Mouse (Mus musculus) spleen, postnatal 10 days (tissue): ENCODE data around the gene Hist1h2bl.

Source experiments
- DNase-seq, 2 experiments: peaks; one replicate each; pipeline ENCODE4 v3.0.0; 2021 to 2022; ENCODE audit warnings: low spot score in 2 of 2

Gene Hist1h2bl

DNA sequence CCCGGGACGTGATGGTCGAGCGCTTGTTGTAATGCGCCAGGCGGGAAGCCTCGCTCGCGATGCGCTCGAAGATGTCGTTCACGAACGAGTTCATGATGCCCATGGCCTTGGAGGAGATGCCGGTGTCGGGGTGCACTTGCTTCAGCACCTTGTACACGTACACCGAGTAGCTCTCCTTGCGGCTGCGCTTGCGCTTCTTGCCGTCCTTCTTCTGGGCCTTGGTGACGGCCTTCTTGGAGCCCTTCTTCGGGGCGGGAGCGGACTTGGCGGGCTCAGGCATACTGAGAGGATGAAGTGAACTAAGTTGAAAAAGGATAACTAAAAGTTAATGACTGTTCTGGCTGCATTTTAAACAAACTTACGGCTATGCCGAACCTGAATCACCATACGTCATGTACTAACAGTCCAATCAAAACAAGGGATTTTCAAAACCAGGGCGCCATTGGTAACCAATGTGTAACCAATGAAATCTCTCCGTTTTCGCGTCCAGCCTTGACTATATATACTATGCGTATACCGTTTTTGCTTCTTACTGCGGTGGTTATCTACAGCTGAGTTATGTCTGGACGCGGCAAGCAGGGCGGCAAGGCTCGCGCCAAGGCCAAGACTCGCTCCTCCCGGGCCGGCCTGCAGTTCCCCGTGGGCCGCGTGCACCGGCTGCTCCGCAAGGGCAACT, at the start of gene Hist1h2bl, which contains the start of gene Hist1h2ai:
TSS of gene Hist1h2bl (minus strand) at position 280 of the 676 bp plus-strand sequence.
TSS of gene Hist1h2ai (plus strand) at position 559 of the 676 bp plus-strand sequence.
- DNase-seq: peak; percentile 85 to 89

DNA sequence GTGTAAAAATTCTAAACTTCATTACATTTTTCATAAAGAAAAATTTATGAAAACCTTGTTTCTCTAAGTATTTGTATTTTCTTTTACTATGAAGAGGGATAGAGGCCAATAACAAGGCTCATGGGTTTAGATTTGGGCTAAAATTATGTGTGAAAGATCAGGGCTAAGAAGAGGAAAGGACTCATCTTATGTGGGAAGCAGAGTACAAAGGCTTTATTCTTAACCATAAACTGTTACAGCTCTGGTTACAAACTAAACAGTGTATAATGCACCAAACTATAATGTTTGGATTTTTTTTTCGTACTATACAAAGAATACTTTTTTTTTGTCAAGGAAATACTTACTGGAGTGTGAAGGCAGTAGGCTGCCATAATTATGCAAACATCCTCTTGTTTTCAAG, 39.8 kb upstream of the Hist1h2bl start:
- no peak for DNase-seq

DNA sequence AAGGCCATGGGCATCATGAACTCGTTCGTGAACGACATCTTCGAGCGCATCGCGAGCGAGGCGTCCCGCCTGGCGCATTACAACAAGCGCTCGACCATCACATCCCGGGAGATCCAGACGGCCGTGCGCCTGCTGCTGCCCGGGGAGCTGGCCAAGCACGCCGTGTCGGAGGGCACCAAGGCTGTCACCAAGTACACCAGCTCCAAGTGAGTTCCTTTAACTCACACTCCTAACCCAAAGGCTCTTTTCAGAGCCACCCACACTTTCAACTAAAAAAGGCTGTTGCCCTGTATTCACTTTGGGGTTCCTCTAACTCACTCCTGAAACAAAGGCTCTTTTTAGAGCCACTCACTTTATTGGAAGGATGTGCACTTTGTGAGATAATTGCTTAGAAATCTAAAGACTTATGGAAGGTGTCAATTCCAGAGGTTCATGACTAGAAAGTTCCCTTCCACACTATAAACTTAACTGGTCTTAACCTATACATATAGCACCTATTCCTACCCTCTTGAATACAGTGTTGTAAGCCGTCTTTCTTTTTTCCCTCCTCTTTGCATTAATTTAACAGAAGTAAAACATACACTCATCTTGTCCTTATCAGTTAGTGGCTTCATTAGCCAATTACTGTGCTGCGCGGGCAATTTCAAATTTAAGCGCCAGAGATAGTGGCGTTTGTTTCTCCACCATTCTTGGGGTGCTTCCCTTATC, 38.5 kb upstream of the Hist1h2bl start:
- DNase-seq: peak; percentile 61 to 81

DNA sequence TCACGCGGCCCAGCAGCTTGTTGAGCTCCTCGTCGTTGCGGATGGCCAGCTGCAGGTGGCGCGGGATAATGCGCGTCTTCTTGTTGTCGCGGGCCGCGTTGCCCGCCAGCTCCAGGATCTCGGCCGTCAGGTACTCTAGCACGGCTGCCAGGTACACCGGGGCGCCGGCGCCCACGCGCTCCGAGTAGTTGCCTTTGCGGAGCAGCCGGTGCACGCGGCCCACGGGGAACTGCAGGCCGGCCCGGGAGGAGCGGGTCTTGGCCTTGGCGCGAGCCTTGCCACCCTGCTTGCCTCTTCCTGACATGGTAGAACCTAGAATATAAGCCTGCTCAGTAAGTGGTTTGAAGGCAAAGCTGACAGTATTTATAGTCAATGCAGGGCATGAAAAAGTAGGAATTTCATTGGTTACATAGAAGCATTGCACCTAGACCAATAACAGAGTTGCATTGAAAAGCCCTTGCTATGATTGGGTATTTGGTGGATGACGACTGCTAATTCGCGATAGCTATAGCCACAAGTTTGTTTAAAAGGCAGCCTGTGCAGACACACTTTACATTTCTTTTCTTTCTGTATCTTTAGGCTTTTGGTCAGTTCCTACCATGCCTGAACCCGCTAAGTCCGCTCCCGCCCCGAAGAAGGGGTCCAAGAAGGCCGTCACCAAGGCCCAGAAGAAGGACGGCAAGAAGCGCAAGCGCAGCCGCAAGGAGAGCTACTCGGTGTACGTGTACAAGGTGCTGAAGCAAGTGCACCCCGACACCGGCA, 37.8 kb upstream of the Hist1h2bl start, which contains the start of the genes Hist1h2ak and Hist1h2bn:
TSS of gene Hist1h2ak (minus strand) at position 304 of the 762 bp plus-strand sequence.
TSS of gene Hist1h2bn (plus strand) at position 600 of the 762 bp plus-strand sequence.
- DNase-seq: peak; percentile 84 to 86

DNA sequence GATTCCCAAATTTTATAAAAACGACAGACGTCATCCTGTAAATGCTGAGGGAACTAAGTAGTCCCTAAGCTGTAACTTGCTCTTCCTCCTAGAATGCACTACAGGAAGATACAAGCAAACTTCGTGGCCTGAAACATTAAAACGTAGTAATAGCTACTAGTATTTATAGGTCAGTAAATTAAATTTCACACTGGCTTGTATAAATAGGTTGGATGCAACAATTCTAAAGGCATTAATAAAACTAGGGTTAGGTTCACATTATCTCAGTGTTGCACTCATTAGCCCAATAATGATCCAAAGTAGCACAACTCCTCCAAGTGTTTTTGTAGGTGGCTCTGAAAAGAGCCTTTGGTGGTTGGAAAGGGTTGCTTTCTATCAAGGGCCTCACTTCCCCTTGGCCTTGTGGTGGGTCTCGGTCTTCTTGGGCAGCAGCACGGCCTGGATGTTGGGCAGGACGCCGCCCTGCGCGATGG, 37.1 kb upstream of the Hist1h2bl start:
- DNase-seq: no peak

DNA sequence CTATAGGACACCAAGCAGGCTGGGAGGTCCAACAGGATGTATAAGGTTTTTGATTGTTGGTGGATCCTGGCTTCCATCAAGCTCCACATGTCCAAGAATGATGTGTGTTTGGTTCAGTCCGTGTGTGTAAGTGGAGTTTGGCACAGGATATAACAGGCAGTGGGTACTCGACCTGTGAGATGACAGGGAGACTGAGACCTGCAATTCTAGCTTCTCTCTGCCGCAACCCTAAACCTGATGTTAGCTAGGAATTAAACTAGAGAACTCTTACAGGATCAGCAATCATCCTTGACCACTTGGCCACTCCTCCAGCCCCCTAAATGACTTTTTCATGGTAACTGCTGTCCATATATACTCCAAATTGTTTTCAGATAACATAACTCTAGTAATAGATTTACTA, 36.4 kb upstream of the Hist1h2bl start:
- DNase-seq: peak; percentile 49 to 56

DNA sequence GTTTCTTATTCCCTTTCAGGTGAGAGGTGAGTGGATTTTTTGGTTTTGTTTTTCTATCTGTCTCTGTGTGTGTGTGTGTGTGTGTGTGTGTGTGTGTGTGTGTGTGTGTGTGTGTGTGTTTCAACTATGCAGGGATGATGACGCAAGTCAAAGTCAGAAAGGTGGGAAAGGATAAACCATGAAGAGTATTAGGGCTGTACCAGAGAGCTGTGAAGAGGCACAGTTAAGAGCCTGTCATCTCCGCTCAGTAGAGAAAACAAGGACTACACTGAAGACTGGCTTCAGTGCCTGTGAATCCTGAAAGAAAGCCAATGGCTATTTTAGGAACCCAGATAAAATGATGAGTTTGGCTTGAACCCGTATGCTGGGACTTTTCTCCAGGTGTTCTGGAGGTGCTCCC, 35.9 kb upstream of the Hist1h2bl start:
- peak; percentile 24 to 35 for DNase-seq

DNA sequence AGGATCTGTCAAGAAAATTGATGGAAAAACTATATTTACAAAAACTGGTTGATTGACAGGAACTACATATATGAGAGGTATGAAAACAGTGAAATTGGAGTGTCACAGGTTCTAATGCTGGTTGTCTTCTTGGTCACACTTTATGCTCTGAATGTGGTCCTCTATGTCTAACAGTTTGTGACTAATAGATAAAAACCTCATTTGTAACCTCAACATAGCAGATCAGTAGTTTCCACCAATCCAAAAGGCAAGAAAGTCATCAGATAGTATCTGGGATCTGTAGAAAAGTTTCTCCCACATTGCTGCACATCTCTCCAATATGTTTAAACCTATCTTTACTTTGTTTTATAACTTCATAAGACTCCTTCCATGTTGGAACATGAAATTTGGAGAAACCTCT, 35.5 kb upstream of the Hist1h2bl start:
- DNase-seq: no peak

DNA sequence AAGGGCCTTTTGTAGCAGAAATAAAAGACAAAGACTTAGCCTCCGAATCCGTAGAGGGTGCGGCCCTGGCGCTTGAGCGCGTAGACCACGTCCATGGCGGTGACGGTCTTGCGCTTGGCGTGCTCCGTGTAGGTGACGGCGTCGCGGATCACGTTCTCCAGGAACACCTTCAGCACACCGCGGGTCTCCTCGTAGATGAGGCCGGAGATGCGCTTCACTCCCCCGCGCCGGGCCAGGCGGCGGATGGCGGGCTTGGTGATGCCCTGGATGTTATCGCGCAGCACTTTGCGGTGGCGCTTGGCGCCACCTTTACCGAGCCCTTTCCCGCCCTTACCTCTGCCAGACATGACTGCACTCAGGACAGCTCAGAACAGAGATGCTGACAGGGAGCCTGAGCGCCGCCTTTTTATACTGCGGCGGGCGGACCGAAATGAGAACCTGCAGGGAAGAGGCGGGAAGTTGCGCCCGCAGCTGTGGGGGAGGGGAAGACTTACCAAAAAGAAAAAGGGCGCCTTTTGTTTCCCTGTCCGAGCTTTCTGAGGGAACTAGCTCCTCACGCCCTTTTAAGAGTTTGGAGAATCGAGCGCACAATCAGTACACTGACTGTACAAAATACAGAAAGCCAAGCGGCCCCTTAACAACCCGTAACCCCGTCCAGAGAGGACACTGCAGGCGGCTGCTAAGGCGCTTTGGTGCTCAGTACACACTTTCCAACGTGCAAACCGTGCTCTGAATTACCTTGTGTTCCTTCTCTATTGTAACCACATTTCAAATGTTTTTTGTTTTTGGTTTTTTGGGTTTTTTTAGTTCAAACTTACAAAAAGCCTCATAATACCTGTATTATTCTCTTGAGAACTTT, 34.4 kb upstream of the Hist1h2bl start, which contains the start of gene Hist1h4k:
TSS of gene Hist1h4k (minus strand) at position 347 of the 859 bp plus-strand sequence.
- DNase-seq: peak; percentile 96 to 98

DNA sequence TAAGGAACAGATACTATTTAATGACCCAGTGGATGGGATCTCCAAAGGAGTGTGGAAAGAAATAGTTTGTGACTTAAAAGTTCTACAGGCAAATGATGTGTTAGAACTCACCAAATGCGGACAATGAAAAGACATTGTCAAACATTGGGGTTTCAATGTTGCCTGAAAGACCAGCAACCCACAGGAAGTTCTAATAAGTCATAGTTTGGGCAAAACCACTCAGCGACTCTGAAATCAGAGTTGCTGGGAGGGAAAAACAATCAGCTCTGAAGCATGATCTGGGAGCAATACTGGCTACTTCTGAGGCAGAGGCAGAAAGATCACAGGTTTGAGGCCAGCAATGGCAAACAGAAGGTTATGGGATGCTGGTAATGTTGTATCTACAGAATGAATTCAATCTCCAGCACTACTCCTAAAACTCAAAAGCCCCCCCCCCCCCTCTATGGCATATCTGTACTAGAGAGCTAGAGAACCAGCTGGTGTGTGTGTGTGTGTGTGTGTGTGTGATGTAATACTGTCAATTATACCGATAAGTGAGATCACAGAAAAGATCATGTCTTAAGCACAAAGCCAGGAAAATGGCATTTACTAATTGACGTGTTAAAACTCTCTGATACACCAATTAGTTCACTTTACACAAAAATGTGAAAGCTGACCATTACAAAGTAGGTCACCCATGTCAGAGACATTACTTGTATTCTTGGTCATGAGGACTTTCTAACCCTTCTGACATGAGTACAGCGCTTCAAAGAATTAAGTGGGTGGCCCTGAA, 33.6 kb upstream of the Hist1h2bl start:
- peak in 1 of 2 experiments; percentile 23 for DNase-seq

DNA sequence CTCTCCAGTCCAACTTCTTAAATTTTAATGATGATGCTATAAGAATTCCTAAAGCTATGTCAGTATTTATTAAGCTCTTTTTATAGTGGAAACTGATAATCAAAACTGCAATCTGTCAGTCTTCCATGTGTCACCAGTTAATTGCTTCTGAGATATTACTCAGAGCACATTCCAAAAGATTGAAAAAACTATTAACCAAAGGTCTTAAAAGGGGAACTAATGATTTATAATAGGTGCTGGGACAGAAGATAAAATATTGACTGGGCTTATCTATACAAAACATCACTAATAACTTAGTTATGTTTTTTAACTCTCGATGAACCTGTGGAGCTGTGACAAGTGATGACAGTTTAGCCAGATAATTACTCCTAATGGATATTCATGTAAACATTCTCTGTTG, 29.1 kb upstream of the Hist1h2bl start:
- no peak for DNase-seq

DNA sequence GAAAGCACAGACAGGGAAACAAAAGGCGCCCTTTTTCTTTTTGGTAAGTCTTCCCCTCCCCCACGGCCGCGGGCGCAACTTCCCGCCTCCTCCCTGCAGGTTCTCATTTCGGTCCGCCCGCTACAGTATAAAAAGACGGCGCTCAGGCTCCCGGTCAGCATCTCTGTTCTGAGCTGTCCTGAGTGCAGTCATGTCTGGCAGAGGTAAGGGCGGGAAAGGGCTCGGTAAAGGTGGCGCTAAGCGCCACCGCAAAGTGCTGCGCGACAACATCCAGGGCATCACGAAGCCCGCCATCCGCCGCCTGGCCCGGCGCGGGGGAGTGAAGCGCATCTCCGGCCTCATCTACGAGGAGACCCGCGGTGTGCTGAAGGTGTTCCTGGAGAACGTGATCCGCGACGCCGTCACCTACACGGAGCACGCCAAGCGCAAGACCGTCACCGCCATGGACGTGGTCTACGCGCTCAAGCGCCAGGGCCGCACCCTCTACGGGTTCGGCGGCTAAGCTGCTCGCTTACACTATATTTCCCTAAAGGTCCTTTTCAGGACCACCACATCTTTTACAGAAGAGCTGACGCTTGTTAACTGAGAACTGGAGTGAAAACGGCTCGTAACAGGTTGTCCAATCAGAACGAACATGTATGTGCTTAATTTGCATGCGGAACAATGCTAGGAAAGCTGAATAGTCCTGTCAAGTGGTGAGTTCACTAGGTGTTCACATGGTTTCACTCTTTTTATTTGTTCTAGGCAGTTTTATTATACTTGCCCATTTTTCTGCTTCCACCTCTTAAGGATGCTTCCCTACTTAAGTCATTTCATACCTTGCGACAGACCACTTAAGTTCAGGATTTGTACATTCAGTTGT, 19.2 kb upstream of the Hist1h2bl start, which contains the start of gene Hist1h4j:
TSS of gene Hist1h4j (plus strand) at position 159 of the 862 bp plus-strand sequence.
- peak; percentile 76 to 89 for DNase-seq

DNA sequence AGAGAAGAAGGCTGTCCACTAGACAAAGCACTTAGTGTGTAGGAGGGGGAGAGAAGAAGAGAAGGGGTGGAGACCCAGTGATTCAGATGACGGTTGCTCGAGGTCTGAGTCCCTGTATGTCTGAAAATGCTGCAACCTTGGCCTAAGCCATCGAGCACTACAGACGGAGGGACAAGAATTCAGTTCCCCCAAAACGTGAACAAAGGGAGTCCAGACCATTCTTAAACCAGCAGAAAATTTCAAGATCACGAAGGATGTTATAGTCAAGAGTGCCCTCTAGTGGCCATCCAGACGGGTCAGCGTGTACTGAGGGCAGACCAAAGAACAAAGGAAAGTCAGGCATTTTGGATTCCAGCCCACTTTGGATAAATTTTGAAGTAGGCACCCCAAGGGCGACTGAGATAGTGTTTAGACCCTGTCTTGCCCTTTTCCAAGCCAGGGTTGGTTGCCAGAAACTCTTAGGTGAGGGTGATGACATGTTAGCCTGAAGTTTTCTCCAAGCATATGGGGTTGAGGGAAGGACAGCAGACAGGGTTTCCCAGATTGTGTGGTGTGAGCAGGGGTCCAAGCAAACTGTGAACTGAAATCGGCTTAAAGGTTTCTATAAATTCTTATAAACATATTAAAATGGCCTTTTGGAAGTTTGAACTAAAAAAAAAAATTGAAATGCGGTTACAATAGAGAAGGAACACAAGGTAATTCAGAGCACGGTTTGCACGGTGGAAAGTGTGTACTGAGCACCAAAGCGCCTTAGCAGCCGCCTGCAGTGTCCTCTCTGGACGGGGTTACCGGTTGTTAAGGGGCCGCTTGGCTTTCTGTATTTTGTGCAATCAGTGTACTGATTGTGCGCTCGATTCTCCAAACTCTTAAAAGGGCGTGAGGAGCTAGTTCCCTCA, 18.3 kb upstream of the Hist1h2bl start:
- peak; percentile 77 to 83 for DNase-seq

DNA sequence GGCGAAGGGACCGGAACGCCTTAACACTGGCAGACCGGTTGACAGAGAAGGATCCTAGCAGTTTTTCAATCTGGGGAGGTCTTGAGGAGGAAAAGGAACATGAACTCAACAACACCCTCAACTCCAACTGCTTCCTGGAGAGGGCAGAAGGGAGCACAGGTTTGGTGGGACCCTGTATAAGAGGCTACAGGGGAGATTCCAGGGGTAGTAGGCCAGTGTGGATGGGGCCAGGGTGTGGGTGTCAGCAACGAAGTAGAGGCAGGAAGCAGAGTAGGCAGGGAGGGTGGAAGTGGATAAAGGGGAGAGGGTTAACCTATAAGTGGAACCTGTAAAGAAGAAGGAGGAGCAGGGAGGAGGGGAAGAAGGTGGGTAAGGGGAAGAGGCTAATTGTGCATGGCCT, 17.5 kb upstream of the Hist1h2bl start:
- DNase-seq: peak in 1 of 2 experiments; percentile 29

DNA sequence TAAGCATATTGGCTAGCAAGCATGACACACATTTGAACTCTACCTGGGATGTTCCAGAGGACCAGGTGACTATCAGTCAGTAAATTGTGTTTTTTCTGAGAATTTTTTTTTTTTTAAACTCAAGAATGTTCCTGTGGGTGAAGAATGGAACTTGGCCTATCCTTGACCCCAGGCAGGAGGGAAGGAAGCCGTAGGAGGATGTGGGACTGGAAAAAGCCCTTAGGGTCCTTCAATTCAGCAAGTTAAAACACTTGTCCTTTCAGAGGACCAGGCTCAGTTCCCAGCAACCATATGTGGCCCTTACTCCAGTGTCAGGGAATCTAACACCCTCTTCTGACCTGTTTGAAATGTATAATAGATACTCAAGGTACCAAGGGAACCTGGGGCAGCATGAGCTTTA, 13.6 kb upstream of the Hist1h2bl start:
- no peak for DNase-seq

DNA sequence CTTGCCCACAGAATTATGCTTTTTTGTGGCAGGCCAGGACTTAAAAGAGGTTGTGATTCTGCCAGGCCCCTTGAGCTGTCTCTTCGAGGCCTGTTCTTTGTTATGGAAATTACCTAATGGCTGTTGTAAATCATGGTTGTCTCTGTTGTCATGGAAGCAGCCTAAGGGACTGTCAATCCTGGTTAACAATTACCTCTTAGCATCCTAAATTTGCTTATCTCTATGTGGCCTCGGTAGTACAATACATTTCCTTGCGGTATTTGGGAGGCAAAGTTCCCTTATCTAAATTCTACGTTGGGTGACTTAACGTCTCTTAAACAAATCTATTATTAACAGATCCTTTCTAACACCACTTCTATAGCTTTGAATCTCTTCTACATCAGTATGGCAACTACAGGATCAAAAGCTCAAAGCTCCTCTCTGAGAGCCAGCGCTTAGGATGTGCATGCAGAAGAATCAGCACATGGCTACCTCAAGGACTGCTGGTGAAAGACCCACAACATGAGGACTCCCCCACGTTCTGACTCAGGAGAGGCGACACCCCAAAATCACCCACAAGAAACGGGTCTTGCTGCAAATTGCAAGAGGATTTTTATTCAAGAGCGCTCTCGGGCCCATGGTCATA, 12.1 kb upstream of the Hist1h2bl start:
- no peak for DNase-seq

DNA sequence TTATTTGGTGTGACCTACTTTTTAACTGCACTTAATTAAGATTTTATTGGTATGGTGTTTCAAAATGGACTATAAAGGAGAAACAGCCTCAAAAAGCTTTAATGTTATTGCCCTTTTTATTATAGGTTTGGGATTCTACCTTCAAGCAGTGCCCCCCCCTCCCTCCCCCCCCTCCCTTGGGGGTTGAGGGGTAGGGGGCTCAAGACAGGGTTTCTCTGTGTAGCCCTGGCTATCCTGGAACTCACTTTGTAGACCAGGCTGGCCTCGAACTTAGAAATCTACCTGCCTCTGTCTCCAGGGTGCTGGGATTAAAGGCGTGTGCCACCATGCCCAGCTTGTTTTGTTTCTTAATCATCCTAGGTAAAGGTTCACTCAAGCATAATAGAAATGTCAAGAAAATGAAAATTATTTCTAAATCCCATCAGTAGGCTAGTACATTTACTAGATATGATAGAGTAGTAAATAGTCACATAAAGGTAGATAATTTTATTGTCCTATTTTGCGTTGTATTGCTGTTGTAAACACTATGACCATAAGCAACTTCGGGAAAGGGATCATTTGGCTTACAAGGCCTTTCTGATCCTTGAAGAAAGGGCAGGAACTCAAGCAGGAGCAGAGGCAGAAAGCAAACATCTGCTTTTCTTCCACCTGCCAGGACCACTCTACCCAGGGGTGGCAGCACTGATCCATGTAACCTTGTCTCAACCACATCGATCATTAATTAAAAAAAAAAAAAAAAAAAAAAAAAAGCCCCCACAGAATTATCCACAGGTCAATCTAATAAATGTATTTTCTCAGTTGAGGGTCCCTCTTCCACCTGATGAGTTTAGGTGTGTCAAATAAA, 7.3 kb upstream of the Hist1h2bl start:
- peak in 1 of 2 experiments; percentile 51 for DNase-seq
